Mouse (Mus musculus): ENCODE results near the gene Gm21905. TPM values are rescaled to one million over a fixed set of nuclear protein-coding genes. Genes with fewer than 3 reads are reported as not detected.

The Gm21905 gene
- polyA plus RNA-seq, 1 experiment from 2014 or later = not detected

Other genes starting within 250 kb of the Gm21905 start
- 13.1 and 16.7 TPM in 2 replicates for gene Atp8a1, start 99.0 kb downstream of the Gm21905 start, polyA plus RNA-seq (2015; fragmentation: Nextera tagmentation; extraction: Ambion mirVana)
- not detected in 2 replicates for gene Gm5108, start 4.8 kb downstream of the Gm21905 start, polyA plus RNA-seq (2015; fragmentation: Nextera tagmentation; extraction: Ambion mirVana)
- not detected in 2 replicates for gene Grxcr1, start 85.4 kb upstream of the Gm21905 start, polyA plus RNA-seq (2015; fragmentation: Nextera tagmentation; extraction: Ambion mirVana)